12 mouse cellular contexts compared by ENCODE assay signal in genomic region chr7:127210266-127210665, GRCm38 (mm10). TPM values are rescaled to one million over a fixed set of nuclear protein-coding genes. Genes with fewer than 3 reads are reported as not detected.
DNase-seq lines count a peak whose midpoint lies in the region; ATAC-seq and TF ChIP-seq lines count a peak whose summit lies in the region.
"Had no signal": no experiment of that assay in that cellular context is flagged by ENCODE, and none has a peak within 500 bp of the region (broad histone marks: within the 10 kb centered on the region; RNA-seq: fewer than 3 reads in every experiment).

No protein-coding gene starts in this region.

- H3K4me1 ChIP-seq in spleen, adult 2 months (ENCODE audit: control insufficient read depth, insufficient read depth, insufficient read length), result peaks cover 28% of the 10 kb centered on the region; the same call in 1 of the 2 replicates
- peaks cover 69% of the 10 kb centered on the region for H3K4me1 ChIP-seq in liver, embryonic 15.5 days (replicated peaks)
- H3K4me1 ChIP-seq in forebrain, embryonic 16.5 days (replicated peaks; ENCODE audit: control insufficient read depth, insufficient read depth, low read length), result peaks cover 30% of the 10 kb centered on the region
- H3K4me1 ChIP-seq in kidney, embryonic 15.5 days, result peaks cover 45% of the 10 kb centered on the region

- 34% methylated on average over 4 of the region's 4 CpGs for whole genome bisulfite sequencing in spleen, adult 2 months
- 89% methylated on average over 4 of the region's 4 CpGs for WGBS in liver, embryonic 15.5 days (ENCODE audit: insufficient replicate concordance)
- 91% methylated on average over 4 of the region's 4 CpGs for WGBS in forebrain, embryonic 16.5 days
- WGBS in kidney, embryonic 15.5 days, result 91% methylated on average over 4 of the region's 4 CpGs

- peak overlapping the region; percentile 81 for H3K4me2 ChIP-seq in liver, embryonic 15.5 days
- no peak overlapping the region for H3K4me2 ChIP-seq in forebrain, embryonic 16.5 days (ENCODE audit: low read length)
- no peak overlapping the region for H3K4me2 ChIP-seq in kidney, embryonic 15.5 days

- peak overlapping the region; percentile 65 for H3K27ac ChIP-seq in spleen, adult 2 months (ENCODE audit: insufficient read depth, low read length)
- H3K27ac ChIP-seq in liver, embryonic 15.5 days (replicated peaks), result peak overlapping the region; percentile 99
- no peak overlapping the region for H3K27ac ChIP-seq in forebrain, embryonic 16.5 days (ENCODE audit: low read length)
- no peak overlapping the region for H3K27ac ChIP-seq in kidney, embryonic 15.5 days

- no peak overlapping the region for H3K9ac ChIP-seq in liver, embryonic 15.5 days
- H3K9ac ChIP-seq in forebrain, embryonic 16.5 days (replicated peaks; ENCODE audit: low read depth, low read length), result no peak overlapping the region
- no peak overlapping the region for H3K9ac ChIP-seq in kidney, embryonic 15.5 days

- no peaks in the 10 kb centered on the region for H3K27me3 ChIP-seq in spleen, adult 2 months (ENCODE audit: control insufficient read depth, insufficient read depth, low read length)
- H3K27me3 ChIP-seq in liver, embryonic 15.5 days, result no peaks in the 10 kb centered on the region
- no peaks in the 10 kb centered on the region for H3K27me3 ChIP-seq in forebrain, embryonic 16.5 days (replicated peaks; ENCODE audit: control insufficient read depth, insufficient read depth, low read length)
- peaks cover 5% of the 10 kb centered on the region; the same call in 1 of the 2 replicates for H3K27me3 ChIP-seq in kidney, embryonic 15.5 days

- DNase-seq in gastrocnemius, adult 18-20 months (ENCODE audit: low spot score), result peak; percentile 81
- DNase-seq in gastrocnemius, postnatal 4 days (ENCODE audit: low spot score in 2 of 2), result no peak
- no peak for DNase-seq in spleen, adult 2 months (ENCODE audit: low read depth in 1 of 2, low spot score in 2 of 2)
- no peak for DNase-seq in spleen, adult 12 weeks (ENCODE audit: low spot score)
- DNase-seq in kidney, postnatal 4 days, result no peak
- DNase-seq: adrenal gland, postnatal 36 days; cerebellum, adult 18-20 months; kidney, postnatal 14 days; lung, embryonic 14.5 days had no signal

- TF ChIP-seq CTCF in spleen, adult 2 months (IDR thresholded peaks at IDR 0.05; ENCODE audit: extremely low read depth, insufficient read depth, insufficient read length, insufficient replicate concordance), result no peak

- H3K4me3 ChIP-seq in spleen, adult 2 months (ENCODE audit: extremely low read depth, insufficient read depth, insufficient read length), result no peak overlapping the region
- peak overlapping the region; percentile 96; the same call in 1 of the 2 replicates for H3K4me3 ChIP-seq in liver, embryonic 15.5 days (replicated peaks)
- H3K4me3 ChIP-seq in forebrain, embryonic 16.5 days (replicated peaks; ENCODE audit: low read length), result no peak overlapping the region
- H3K4me3 ChIP-seq in kidney, embryonic 15.5 days (replicated peaks), result no peak overlapping the region

- peaks cover 15% of the 10 kb centered on the region for H3K36me3 ChIP-seq in spleen, adult 2 months (ENCODE audit: control insufficient read depth, insufficient read depth, low read length)
- H3K36me3 ChIP-seq in liver, embryonic 15.5 days (replicated peaks), result peaks cover 3% of the 10 kb centered on the region
- no peaks in the 10 kb centered on the region for H3K36me3 ChIP-seq in forebrain, embryonic 16.5 days (ENCODE audit: control insufficient read depth, insufficient read depth)
- no peaks in the 10 kb centered on the region for H3K36me3 ChIP-seq in kidney, embryonic 15.5 days

- no peak for TF ChIP-seq POLR2A in spleen, adult 2 months (IDR thresholded peaks at IDR 0.05; ENCODE audit: low read depth, low read length)

- H3K9me3 ChIP-seq in liver, embryonic 15.5 days (replicated peaks), result no peaks in the 10 kb centered on the region
- no peaks in the 10 kb centered on the region for H3K9me3 ChIP-seq in forebrain, embryonic 16.5 days (ENCODE audit: control insufficient read depth, low read length)
- H3K9me3 ChIP-seq in kidney, embryonic 15.5 days (replicated peaks), result no peaks in the 10 kb centered on the region

- ATAC-seq in liver, embryonic 15.5 days (ENCODE audit: insufficient read depth), result no peak
- no peak for ATAC-seq in forebrain, embryonic 16.5 days
- ATAC-seq in kidney, embryonic 15.5 days (replicated peaks; ENCODE audit: low FRiP score), result no peak

RNA-seq across cellular contexts. Expression of gene Mylpf, which starts 1.6 kb away (rescaled TPM):
- over 10,000 TPM; 24,635 to 28,732 TPM for total RNA-seq in gastrocnemius, adult 18-20 months (2021)
- over 10,000 TPM; 28,893 to 32,257 TPM for total RNA-seq in gastrocnemius, postnatal 4 days (2021)
- 1.2 and 5.2 TPM in 2 replicates for polyA plus RNA-seq in spleen, adult 2 months (2012; rRNA removed)
- 67.8 and 89.3 TPM in 2 replicates for polyA plus RNA-seq in liver, embryonic 15.5 days (2015; fragmentation: Nextera tagmentation; extraction: Ambion mirVana)
- 4.1 and 8.3 TPM in 2 replicates for polyA plus RNA-seq in forebrain, embryonic 16.5 days (2015; fragmentation: Nextera tagmentation; extraction: Ambion mirVana)
- polyA plus RNA-seq in kidney, embryonic 15.5 days (2015; fragmentation: Nextera tagmentation; extraction: Ambion mirVana), result 51.1 and 90.2 TPM in 2 replicates

RNA-seq across cellular contexts. Expression of gene Tbc1d10b, which starts 2.0 kb away (rescaled TPM):
- total RNA-seq in gastrocnemius, adult 18-20 months (2021), result 10 to 100 TPM; 26.4 to 29.5 TPM
- 10 to 100 TPM; 48.0 to 51.7 TPM for total RNA-seq in gastrocnemius, postnatal 4 days (2021)
- polyA plus RNA-seq in spleen, adult 2 months (2012; rRNA removed), result 33.0 and 34.3 TPM in 2 replicates
- 17.1 and 18.2 TPM in 2 replicates for polyA plus RNA-seq in liver, embryonic 15.5 days (2015; fragmentation: Nextera tagmentation; extraction: Ambion mirVana)
- 24.9 and 31.0 TPM in 2 replicates for polyA plus RNA-seq in forebrain, embryonic 16.5 days (2015; fragmentation: Nextera tagmentation; extraction: Ambion mirVana)
- polyA plus RNA-seq in kidney, embryonic 15.5 days (2015; fragmentation: Nextera tagmentation; extraction: Ambion mirVana), result 23.4 and 26.7 TPM in 2 replicates

RNA-seq across cellular contexts. Expression of gene Cd2bp2, which starts 14.4 kb away (rescaled TPM):
- total RNA-seq in gastrocnemius, adult 18-20 months (2021), result 10 to 100 TPM; 25.1 to 26.8 TPM
- 10 to 100 TPM; 47.4 to 55.9 TPM for total RNA-seq in gastrocnemius, postnatal 4 days (2021)
- 22.7 and 26.4 TPM in 2 replicates for polyA plus RNA-seq in spleen, adult 2 months (2012; rRNA removed)
- 18.0 and 21.5 TPM in 2 replicates for polyA plus RNA-seq in liver, embryonic 15.5 days (2015; fragmentation: Nextera tagmentation; extraction: Ambion mirVana)
- 88.2 and 91.0 TPM in 2 replicates for polyA plus RNA-seq in forebrain, embryonic 16.5 days (2015; fragmentation: Nextera tagmentation; extraction: Ambion mirVana)
- polyA plus RNA-seq in kidney, embryonic 15.5 days (2015; fragmentation: Nextera tagmentation; extraction: Ambion mirVana), result 59.3 and 66.6 TPM in 2 replicates

RNA-seq across cellular contexts. Expression of gene Zfp553, which starts 22.6 kb away (rescaled TPM):
- 1 to 10 TPM; 4.2 to 4.6 TPM for total RNA-seq in gastrocnemius, adult 18-20 months (2021)
- total RNA-seq in gastrocnemius, postnatal 4 days (2021), result 1 to 10 TPM; 9.0 to 9.8 TPM
- 9.2 and 12.9 TPM in 2 replicates for polyA plus RNA-seq in spleen, adult 2 months (2012; rRNA removed)
- 6.3 and 6.8 TPM in 2 replicates for polyA plus RNA-seq in liver, embryonic 15.5 days (2015; fragmentation: Nextera tagmentation; extraction: Ambion mirVana)
- polyA plus RNA-seq in forebrain, embryonic 16.5 days (2015; fragmentation: Nextera tagmentation; extraction: Ambion mirVana), result 66.1 and 69.3 TPM in 2 replicates
- 41.7 and 46.1 TPM in 2 replicates for polyA plus RNA-seq in kidney, embryonic 15.5 days (2015; fragmentation: Nextera tagmentation; extraction: Ambion mirVana)

RNA-seq across cellular contexts. Expression of gene Sept1, which starts 22.7 kb away (rescaled TPM):
- 1 to 10 TPM; 1.0 to 1.3 TPM for total RNA-seq in gastrocnemius, adult 18-20 months (2021)
- 1 to 10 TPM; 7.4 to 7.6 TPM for total RNA-seq in gastrocnemius, postnatal 4 days (2021)
- polyA plus RNA-seq in spleen, adult 2 months (2012; rRNA removed), result 280 and 335 TPM in 2 replicates
- polyA plus RNA-seq in liver, embryonic 15.5 days (2015; fragmentation: Nextera tagmentation; extraction: Ambion mirVana), result 9.4 and 9.7 TPM in 2 replicates
- polyA plus RNA-seq in forebrain, embryonic 16.5 days (2015; fragmentation: Nextera tagmentation; extraction: Ambion mirVana), result 18.8 and 26.5 TPM in 2 replicates
- polyA plus RNA-seq in kidney, embryonic 15.5 days (2015; fragmentation: Nextera tagmentation; extraction: Ambion mirVana), result 21.3 and 21.7 TPM in 2 replicates

Comparison
In these comparisons a context has a peak if more than half of its experiments do, and no peak if none do; other contexts are left out.
1. H3K27ac ChIP-seq: peak in spleen, adult 2 months (single experiment) and liver, embryonic 15.5 days (single experiment); none in forebrain, embryonic 16.5 days (single experiment) and kidney, embryonic 15.5 days (single experiment).